Mouse (Mus musculus) C2C12 (cell line): ENCODE results near the gene Acsf3.

Experiments used
- CEBPB ChIP-seq: IDR thresholded peaks from one replicate; pipeline ENCODE4 v1.6.1; 2011; ENCODE audit warnings: low read depth, mild to moderate bottlenecking, control low read depth, moderate library complexity
- CTCF ChIP-seq: IDR thresholded peaks from one replicate; pipeline ENCODE4 v1.5.1; 2011; ENCODE audit not compliant: control insufficient read depth, insufficient read depth, insufficient read length
- FOSL1 ChIP-seq: IDR thresholded peaks from one replicate; pipeline ENCODE4 v1.8.0; 2011; ENCODE audit warnings: mild to moderate bottlenecking, low read length; ENCODE audit not compliant: poor library complexity, insufficient read depth, severe bottlenecking
- MAX ChIP-seq: IDR thresholded peaks from one replicate; pipeline ENCODE4 v1.6.1; 2011; ENCODE audit warnings: mild to moderate bottlenecking, control low read depth
- MYOD1 ChIP-seq: IDR thresholded peaks from one replicate; pipeline ENCODE4 v1.6.1; 2011; ENCODE audit warnings: low read depth; ENCODE audit not compliant: control insufficient read depth, insufficient read length
- MYOG ChIP-seq: IDR thresholded peaks from one replicate; pipeline ENCODE4 v1.6.1; 2011; ENCODE audit not compliant: control insufficient read depth, insufficient read length; ENCODE audit errors: extremely low read depth
- USF1 ChIP-seq: IDR thresholded peaks from one replicate; pipeline ENCODE4 v1.6.1; 2011; ENCODE audit warnings: low read depth, mild to moderate bottlenecking, control low read depth, moderate library complexity

DNA sequence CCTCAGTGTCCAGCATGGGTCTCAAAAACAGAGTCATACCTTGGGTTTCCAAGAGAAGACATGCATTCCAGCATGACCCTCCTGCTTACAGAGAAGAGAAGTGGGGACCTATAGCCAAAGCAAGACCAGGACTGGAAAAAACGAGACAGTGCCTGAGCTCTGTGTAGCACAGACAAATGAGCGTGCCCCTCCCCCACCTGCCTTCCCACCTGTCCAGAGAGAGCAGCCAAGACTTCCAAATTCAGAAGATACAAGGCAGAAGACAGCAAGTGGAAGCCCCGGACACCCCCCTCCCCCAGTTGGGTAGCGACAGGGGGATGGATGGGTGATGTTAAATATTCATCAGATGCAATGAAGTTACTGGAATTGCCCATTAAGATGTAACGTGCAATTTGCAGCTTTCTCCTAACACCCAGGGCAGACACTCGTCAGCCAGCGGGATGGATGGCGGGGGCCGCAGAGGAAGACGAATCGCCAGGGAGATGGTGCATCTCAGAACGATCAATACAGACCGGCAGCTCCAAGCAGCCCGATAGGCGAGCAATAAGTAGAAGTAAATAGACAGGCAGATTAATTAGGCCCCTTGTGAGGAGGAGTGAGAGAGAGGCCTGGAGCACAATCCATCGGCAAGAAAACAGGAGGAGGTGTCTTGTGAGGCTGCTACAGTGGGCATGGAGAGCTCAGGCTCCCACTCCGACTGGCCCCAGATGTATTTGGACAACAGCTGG, 30.1 kb upstream of the Acsf3 start:
- TF ChIP-seq USF1 (no peak), CTCF (no peak), MYOD1 (no peak), MAX (no peak), MYOG (no peak), CEBPB (no peak), FOSL1 (no peak)
